Mouse (Mus musculus) intestine, postnatal 0 days (tissue): ENCODE measurements around the gene Pced1b. TPM values are rescaled to one million over a fixed set of nuclear protein-coding genes. Genes with fewer than 3 reads are reported as not detected.

Experiments
- ATAC-seq: fragments of 200-750 bp; cut with Nextera tagmentation; 2 replicates; pipeline ENCODE4 v1.8.0; 2017; ENCODE audit warnings: mild to moderate bottlenecking, moderate TSS enrichment, moderate library complexity
- H3K27ac ChIP-seq: fragments of 300-500 bp; sonication (generic); 2 replicates; pipeline ENCODE4 v1.5.1; 2014; ENCODE audit warnings: mild to moderate bottlenecking, low read depth, low read length, moderate library complexity
- H3K27me3 ChIP-seq: fragments of 300-500 bp; sonication (generic); replicated peaks from 2 replicates; pipeline ENCODE4 v1.6.1; 2014; ENCODE audit warnings: low read length, mixed read lengths; ENCODE audit not compliant: control insufficient read depth, insufficient read depth
- H3K36me3 ChIP-seq: fragments of 300-500 bp; sonication (generic); 2 replicates; pipeline ENCODE4 v1.6.1; 2014; ENCODE audit warnings: mild to moderate bottlenecking, moderate library complexity; ENCODE audit not compliant: control insufficient read depth, insufficient read depth
- H3K4me1 ChIP-seq: fragments of 300-500 bp; sonication (generic); replicated peaks from 2 replicates; pipeline ENCODE4 v1.6.1; 2014; ENCODE audit warnings: antibody characterized with exemption, low read length, mixed read lengths; ENCODE audit not compliant: control insufficient read depth, insufficient read depth
- H3K4me2 ChIP-seq: fragments of 300-500 bp; sonication (generic); replicated peaks from 2 replicates; pipeline ENCODE4 v1.6.1; 2014; ENCODE audit warnings: low read depth, mild to moderate bottlenecking, moderate library complexity
- H3K4me3 ChIP-seq: fragments of 300-500 bp; sonication (generic); 2 replicates; pipeline ENCODE4 v1.5.1; 2014; ENCODE audit warnings: low read depth, low read length
- H3K9ac ChIP-seq: fragments of 300-500 bp; sonication (generic); 2 replicates; pipeline ENCODE4 v1.6.1; 2014; ENCODE audit warnings: mild to moderate bottlenecking, low read depth, low read length
- H3K9me3 ChIP-seq: fragments of 300-500 bp; sonication (generic); 2 replicates; pipeline ENCODE4 v1.6.1; 2016; ENCODE audit warnings: mixed run types; ENCODE audit not compliant: control insufficient read depth
- CTCF ChIP-seq: sonication (generic); IDR thresholded peaks from 2 replicates; pipeline ENCODE4 v1.5.1; 2016; ENCODE audit warnings: low read depth, mild to moderate bottlenecking, control low read depth, antibody characterized with exemption, moderate library complexity
- WGBS: fragments of 180-500 bp; shearing (Covaris S2); extraction: QIAGEN DNeasy Blood & Tissue Kit; methylation state at CpG from one replicate; pipeline ENCODE4 v1.1.7; 2014; 5-methylcytosine and 5-hydroxymethylcytosine counted together
- polyA plus RNA-seq: library from polyadenylated mRNA; unstranded; fragments of >200 nt; fragmentation: Nextera tagmentation; extraction: Ambion mirVana; gene quantifications from 2 replicates; pipeline ENCODE4 v1.2.1, GENCODE M21; 2015

Pced1b gene
- polyA plus RNA-seq, 1 experiment from 2014 or later = 1.6 TPM

DNA sequence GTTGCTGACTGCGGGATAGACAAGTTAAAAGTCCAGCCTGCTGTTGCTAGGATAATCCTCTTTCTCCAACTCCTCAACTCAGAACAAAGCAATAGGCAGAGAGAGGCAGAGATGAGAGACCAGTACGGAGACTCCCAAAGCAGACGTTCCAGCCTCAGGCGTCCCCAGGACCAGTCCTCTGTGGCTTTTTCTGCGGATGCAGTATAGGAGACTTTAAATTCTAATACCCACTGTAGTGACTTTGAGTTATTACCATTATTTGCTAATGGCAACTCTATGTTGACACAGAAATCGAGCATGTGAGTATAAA lies 35.6 kb downstream of the Pced1b start:
- no peak for ATAC-seq
- WGBS = 50% methylated on average over 6 of the region's 6 CpGs
- Histone ChIP-seq H3K36me3 (no peaks in the 10 kb centered on the region), H3K9ac (no peak overlapping the region), H3K27me3 (no peaks in the 10 kb centered on the region), H3K4me1 (no peaks in the 10 kb centered on the region), H3K4me2 (no peak overlapping the region), H3K4me3 (no peak overlapping the region), H3K27ac (no peak overlapping the region), H3K9me3 (no peaks in the 10 kb centered on the region)
- no peak for TF ChIP-seq CTCF

DNA sequence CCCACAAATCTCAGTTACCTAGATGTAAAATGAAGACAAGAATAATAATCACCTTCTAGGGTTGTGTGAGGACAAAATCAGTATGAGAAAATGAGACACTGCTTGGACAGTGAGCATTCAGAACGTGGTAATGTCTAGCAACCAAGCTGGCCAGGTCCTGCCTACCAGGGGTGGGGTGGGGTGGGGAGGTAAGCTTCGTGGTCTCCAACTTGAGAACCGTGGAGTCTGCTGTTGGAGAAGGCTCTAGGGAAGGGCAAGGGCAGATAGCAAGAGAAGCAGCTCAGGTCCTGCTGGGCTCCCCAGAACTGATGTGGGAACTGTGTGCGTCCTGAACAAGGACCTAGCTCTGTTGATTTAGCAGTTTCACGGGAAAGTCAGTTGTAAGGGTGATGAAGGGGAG lies 37.3 kb downstream of the Pced1b start:
- Histone ChIP-seq H3K36me3 (no peaks in the 10 kb centered on the region), H3K27ac (no peak overlapping the region), H3K9me3 (no peaks in the 10 kb centered on the region), H3K4me3 (no peak overlapping the region), H3K27me3 (no peaks in the 10 kb centered on the region), H3K4me2 (no peak overlapping the region), H3K9ac (no peak overlapping the region), H3K4me1 (no peaks in the 10 kb centered on the region)
- WGBS = 68% methylated on average over 5 of the region's 5 CpGs
- no peak for TF ChIP-seq CTCF
- ATAC-seq = no peak

DNA sequence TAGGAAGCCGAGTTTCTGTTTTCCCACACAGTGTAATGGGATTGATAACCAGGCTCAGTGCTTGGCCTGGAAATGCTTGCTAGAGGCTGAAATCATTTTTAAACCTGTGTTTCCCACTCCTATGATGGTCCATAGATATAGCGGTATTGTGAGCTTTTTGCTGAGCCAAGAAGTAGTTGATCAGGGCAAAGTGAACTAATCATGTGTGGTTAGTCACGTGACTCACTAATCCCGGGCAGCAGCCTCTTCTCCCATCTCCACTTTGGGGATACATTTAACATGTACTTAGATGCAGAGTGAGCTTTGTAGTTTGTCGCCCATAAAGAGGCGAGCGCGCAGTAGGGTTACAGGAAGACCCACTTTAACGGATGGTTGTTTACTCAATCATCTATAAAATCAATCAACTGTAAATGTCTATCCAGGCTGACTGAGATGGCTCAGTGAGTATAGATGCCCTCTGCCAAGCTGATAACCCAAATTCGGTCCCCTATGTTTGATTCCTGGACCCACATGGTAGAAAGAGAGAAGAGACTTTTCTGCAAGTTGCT lies 38.8 kb downstream of the Pced1b start:
- no peak for ATAC-seq
- no peaks in the 10 kb centered on the region for H3K36me3 ChIP-seq
- 86% methylated on average over 10 of the region's 10 CpGs for WGBS
- no peaks in the 10 kb centered on the region for H3K27me3 ChIP-seq
- H3K4me3 ChIP-seq = no peak overlapping the region
- H3K9ac ChIP-seq = no peak overlapping the region
- no peaks in the 10 kb centered on the region for H3K9me3 ChIP-seq
- H3K4me2 ChIP-seq = no peak overlapping the region
- H3K4me1 ChIP-seq = no peaks in the 10 kb centered on the region
- no peak for TF ChIP-seq CTCF
- H3K27ac ChIP-seq = no peak overlapping the region

DNA sequence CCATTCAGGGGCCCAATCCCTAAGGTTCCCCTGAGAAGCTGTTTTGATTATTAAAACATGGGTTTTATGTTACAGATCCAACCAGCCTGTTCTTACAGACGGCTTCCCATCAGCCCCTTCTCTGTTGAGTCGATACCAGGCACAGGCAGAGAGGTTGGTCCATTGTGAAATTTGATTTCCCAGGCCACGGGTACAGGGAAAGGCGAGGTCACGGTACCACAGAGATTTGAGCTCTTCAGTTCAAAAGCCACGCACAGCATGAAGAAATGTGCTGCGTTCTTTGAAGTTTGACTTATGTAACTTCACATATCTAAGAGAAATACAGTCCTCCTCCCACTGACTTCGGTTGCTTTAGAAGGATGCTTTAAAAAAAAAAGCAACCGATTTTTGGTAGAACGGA lies 39.8 kb downstream of the Pced1b start:
- Histone ChIP-seq H3K27ac (no peak overlapping the region), H3K27me3 (no peaks in the 10 kb centered on the region)

DNA sequence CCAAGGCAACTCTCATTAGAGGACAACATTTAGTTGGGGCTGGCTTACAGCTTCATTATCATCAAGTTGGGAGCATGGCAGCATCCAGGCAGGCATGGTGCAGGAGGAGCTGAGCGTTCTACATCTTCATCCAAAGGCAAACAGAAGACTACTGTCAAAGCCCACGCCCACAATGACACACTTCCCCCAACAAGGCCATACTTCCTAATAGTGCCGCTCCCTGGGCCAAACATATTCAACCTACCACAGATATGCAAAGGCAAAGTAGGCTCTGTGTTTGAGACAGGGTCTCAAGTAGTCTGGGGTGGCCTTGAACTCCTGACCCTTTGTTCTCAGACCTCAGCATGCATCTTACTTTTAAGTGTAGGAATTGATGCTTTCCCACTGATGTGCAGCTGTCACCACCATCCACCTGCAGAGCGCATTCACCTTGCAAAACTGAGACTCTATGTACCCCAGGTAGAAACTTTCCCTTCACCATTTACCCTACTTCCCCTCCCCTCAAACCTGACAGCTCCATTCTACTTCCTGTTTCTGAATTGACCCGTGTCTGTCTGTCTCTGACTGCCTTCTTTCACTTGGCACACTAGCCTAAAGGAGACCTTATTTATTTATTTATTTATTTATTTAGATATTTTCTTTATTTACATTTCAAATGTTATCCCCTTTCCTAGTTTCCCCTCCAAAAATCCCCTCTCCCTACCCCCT lies 40.7 kb downstream of the Pced1b start:
- WGBS = 84% methylated on average over 5 of the region's 5 CpGs
- no peak overlapping the region for H3K4me3 ChIP-seq
- no peaks in the 10 kb centered on the region for H3K36me3 ChIP-seq
- no peak overlapping the region for H3K9ac ChIP-seq
- TF ChIP-seq CTCF = no peak
- H3K27ac ChIP-seq = no peak overlapping the region
- no peaks in the 10 kb centered on the region for H3K4me1 ChIP-seq
- no peaks in the 10 kb centered on the region for H3K27me3 ChIP-seq
- H3K4me2 ChIP-seq = no peak overlapping the region
- no peaks in the 10 kb centered on the region for H3K9me3 ChIP-seq
- ATAC-seq = no peak

More for the DNA sequence above, 39.8 kb downstream of the Pced1b start:
- 86% methylated on average over 10 of the region's 10 CpGs for WGBS
- Histone ChIP-seq H3K4me1 (no peaks in the 10 kb centered on the region), H3K4me3 (no peak overlapping the region), H3K4me2 (no peak overlapping the region), H3K9me3 (no peaks in the 10 kb centered on the region), H3K9ac (no peak overlapping the region), H3K36me3 (no peaks in the 10 kb centered on the region)
- TF ChIP-seq CTCF = no peak
- ATAC-seq = no peak

DNA sequence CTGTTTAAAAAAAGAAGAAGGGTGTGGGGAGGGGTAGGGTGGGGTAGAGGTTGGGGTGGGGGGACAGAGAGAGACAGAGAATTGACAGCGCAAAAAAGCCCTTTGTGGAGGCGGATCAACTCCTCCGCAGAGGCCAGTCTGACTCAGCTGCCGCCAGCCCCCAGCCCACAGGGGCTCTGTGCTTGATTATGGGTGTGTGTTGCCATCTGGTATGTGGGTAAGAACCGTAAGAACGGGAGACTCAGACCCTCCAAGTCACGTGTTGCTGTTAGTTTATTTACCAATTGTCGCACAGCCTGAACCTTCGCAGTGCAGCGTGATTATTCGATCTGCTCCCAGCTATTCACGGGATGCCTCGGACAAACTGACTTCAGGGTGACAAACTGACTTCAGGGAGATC lies 41.8 kb downstream of the Pced1b start:
- Histone ChIP-seq H3K36me3 (no peaks in the 10 kb centered on the region), H3K27me3 (no peaks in the 10 kb centered on the region), H3K9ac (no peak overlapping the region), H3K4me2 (no peak overlapping the region), H3K9me3 (no peaks in the 10 kb centered on the region), H3K4me1 (no peaks in the 10 kb centered on the region), H3K4me3 (no peak overlapping the region), H3K27ac (no peak overlapping the region)
- TF ChIP-seq CTCF = no peak
- 78% methylated on average over 13 of the region's 13 CpGs for WGBS
- ATAC-seq = no peak
